Mouse (Mus musculus) midbrain, postnatal 0 days (tissue): ENCODE results near the gene Dnajb1. TPM values are rescaled to one million over a fixed set of nuclear protein-coding genes. Genes with fewer than 3 reads are reported as not detected.

Source experiments
- ATAC-seq: fragments of 200-750 bp; cut with Nextera tagmentation; 2 replicates; pipeline ENCODE4 v1.8.0; 2017; ENCODE audit warnings: moderate number of reproducible peaks, mild to moderate bottlenecking, moderate TSS enrichment, moderate library complexity; ENCODE audit not compliant: low FRiP score
- DNase-seq: peaks from one replicate; pipeline ENCODE4 v3.0.0-alpha.2; 2015; ENCODE audit warnings: low spot score
- H3K27ac ChIP-seq: fragments of 300-500 bp; sonication (generic); 2 replicates; pipeline ENCODE4 v1.5.1; 2014; ENCODE audit warnings: low read depth, mild to moderate bottlenecking, low read length, mixed read lengths
- H3K27me3 ChIP-seq: fragments of 300-500 bp; sonication (generic); 2 replicates; pipeline ENCODE4 v1.6.1; 2014; ENCODE audit warnings: low read length, control low read depth, mixed read lengths; ENCODE audit not compliant: insufficient read depth
- H3K36me3 ChIP-seq: fragments of 300-500 bp; sonication (generic); 2 replicates; pipeline ENCODE4 v1.6.1; 2014; ENCODE audit warnings: low read length, control low read depth, mixed read lengths; ENCODE audit not compliant: insufficient read depth
- H3K4me1 ChIP-seq: fragments of 300-500 bp; sonication (generic); 2 replicates; pipeline ENCODE4 v1.6.1; 2014; ENCODE audit warnings: mild to moderate bottlenecking, control low read depth, antibody characterized with exemption, low read length, mixed read lengths; ENCODE audit not compliant: insufficient read depth
- H3K4me2 ChIP-seq: fragments of 300-500 bp; sonication (generic); 2 replicates; pipeline ENCODE4 v1.6.1; 2014; ENCODE audit warnings: low read depth, mild to moderate bottlenecking, low read length, mixed read lengths; ENCODE audit not compliant: poor library complexity, severe bottlenecking
- H3K4me3 ChIP-seq: fragments of 300-500 bp; sonication (generic); 2 replicates; pipeline ENCODE4 v1.5.1; 2014; ENCODE audit warnings: low read depth, mild to moderate bottlenecking, low read length, moderate library complexity
- H3K9ac ChIP-seq: fragments of 300-500 bp; sonication (generic); replicated peaks from 2 replicates; pipeline ENCODE4 v1.6.1; 2014; ENCODE audit warnings: mild to moderate bottlenecking, low read length, moderate library complexity, mixed read lengths; ENCODE audit not compliant: poor library complexity, severe bottlenecking
- H3K9me3 ChIP-seq: fragments of 300-500 bp; sonication (generic); 2 replicates; pipeline ENCODE4 v1.6.1; 2016; ENCODE audit warnings: low read length, control low read depth
- CTCF ChIP-seq: IDR thresholded peaks from 2 replicates; pipeline ENCODE4 v1.5.1; 2016; ENCODE audit warnings: antibody characterized with exemption, mild to moderate bottlenecking
- WGBS: fragments of 180-500 bp; shearing (Covaris S2); extraction: QIAGEN DNeasy Blood & Tissue Kit; methylation state at CpG from one replicate; pipeline ENCODE4 v1.1.7; 2014; 5-methylcytosine and 5-hydroxymethylcytosine counted together
- polyA plus RNA-seq: library from polyadenylated mRNA; unstranded; fragments of >200 nt; fragmentation: Nextera tagmentation; extraction: Ambion mirVana; gene quantifications from 2 replicates; pipeline ENCODE4 v1.2.1, GENCODE M21; 2015
- total RNA-seq: library from RNA; depleted of rRNA; stranded (reverse); fragments of >200 nt; gene quantifications from 2 replicates; pipeline ENCODE4 v1.2.3, GENCODE M21; 2014; rRNA removed

Dnajb1 gene
- total and polyA plus RNA-seq, 2 experiments from 2014 or later = 41.0 to 72.4 TPM

GRCm38 (mm10) chr8:83656043-83656442 lies 48.0 kb downstream of the Dnajb1 start:
- ATAC-seq (no peak), DNase-seq (no peak)
- TF ChIP-seq CTCF = no peak
- Histone ChIP-seq H3K4me3 (no peak overlapping the region), H3K36me3 (no peaks in the 10 kb centered on the region), H3K4me1 (peaks cover 9% of the 10 kb centered on the region; the same call in 1 of the 2 replicates), H3K27ac (no peak overlapping the region), H3K9ac (no peak overlapping the region), H3K27me3 (no peaks in the 10 kb centered on the region), H3K9me3 (no peaks in the 10 kb centered on the region), H3K4me2 (no peak overlapping the region)
- WGBS = 91% methylated on average over 9 of the region's 9 CpGs

GRCm38 (mm10) chr8:83656484-83657246 lies 48.7 kb downstream of the Dnajb1 start:
- no peak for DNase-seq
- Histone ChIP-seq H3K4me3 (no peak overlapping the region), H3K36me3 (no peaks in the 10 kb centered on the region), H3K9me3 (no peaks in the 10 kb centered on the region), H3K9ac (no peak overlapping the region), H3K27ac (no peak overlapping the region), H3K4me2 (no peak overlapping the region), H3K4me1 (peaks cover 9% of the 10 kb centered on the region; the same call in 1 of the 2 replicates), H3K27me3 (no peaks in the 10 kb centered on the region)
- TF ChIP-seq CTCF = peak; percentile 39
- WGBS = 82% methylated on average over 13 of the region's 13 CpGs
- ATAC-seq = no peak

DNA sequence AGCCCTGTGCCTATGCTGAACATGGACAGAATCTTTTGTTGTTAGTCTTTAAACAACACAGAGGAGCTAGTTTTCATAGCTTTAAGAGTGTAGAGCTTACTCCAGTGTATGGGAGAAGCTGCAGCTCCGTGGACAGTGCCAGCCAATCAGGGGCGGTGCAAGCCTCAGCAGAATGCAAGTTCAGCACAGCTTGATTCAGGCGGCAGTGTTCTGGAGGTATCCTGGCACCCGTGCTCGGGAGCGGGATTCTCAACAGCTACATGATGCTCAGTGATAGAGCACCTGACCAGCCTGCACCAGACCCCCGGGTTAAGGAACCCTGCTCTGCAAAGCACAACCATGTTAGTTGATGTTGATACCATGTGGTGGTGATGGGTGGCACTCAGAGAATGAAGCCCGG lies 52.6 kb downstream of the Dnajb1 start:
- H3K27me3 ChIP-seq = no peaks in the 10 kb centered on the region
- H3K4me1 ChIP-seq = no peaks in the 10 kb centered on the region
- H3K9ac ChIP-seq = no peak overlapping the region
- no peak overlapping the region for H3K27ac ChIP-seq
- H3K4me2 ChIP-seq = no peak overlapping the region
- H3K36me3 ChIP-seq = peaks cover 5% of the 10 kb centered on the region; the same call in 1 of the 2 replicates
- ATAC-seq (0 out of 2 replicates have a peak, but pooled peaks have one; percentile 5), DNase-seq (no peak)
- H3K9me3 ChIP-seq = no peaks in the 10 kb centered on the region
- no peak for TF ChIP-seq CTCF
- 14% methylated on average over 8 of the region's 8 CpGs for WGBS
- H3K4me3 ChIP-seq = no peak overlapping the region

- Histone ChIP-seq H3K4me2 (no peak overlapping the region), H3K9ac (no peak overlapping the region), H3K4me1 (no peaks in the 10 kb centered on the region), H3K9me3 (no peaks in the 10 kb centered on the region), H3K27ac (no peak overlapping the region), H3K27me3 (no peaks in the 10 kb centered on the region), H3K4me3 (no peak overlapping the region), H3K36me3 (peaks cover 5% of the 10 kb centered on the region; the same call in 1 of the 2 replicates)
- TF ChIP-seq CTCF = no peak
- ATAC-seq (peak; percentile 8; the same call in 1 of the 2 replicates), DNase-seq (no peak)
- 22% methylated on average over 22 of the region's 22 CpGs for WGBS
Measured at GRCm38 (mm10) chr8:83660995-83661680, 53.1 kb downstream of the Dnajb1 start.

Other genes starting within 250 kb of the Dnajb1 start
- 5.6 and 7.4 TPM in 2 replicates for gene Clgn, start 218.3 kb upstream of the Dnajb1 start, total RNA-seq
- gene Clgn, start 218.3 kb upstream of the Dnajb1 start, polyA plus RNA-seq = 11.4 and 11.6 TPM in 2 replicates
- gene Scoc, start 149.8 kb upstream of the Dnajb1 start, total RNA-seq = 319 and 385 TPM in 2 replicates
- gene Scoc, start 149.8 kb upstream of the Dnajb1 start, polyA plus RNA-seq = 483 and 520 TPM in 2 replicates
- gene Olfr370, start 72.4 kb upstream of the Dnajb1 start, total RNA-seq = not detected in 2 replicates
- not detected in 2 replicates for gene Olfr370, start 72.4 kb upstream of the Dnajb1 start, polyA plus RNA-seq
- gene Ndufb7, start 41.5 kb upstream of the Dnajb1 start, total RNA-seq = 151 and 158 TPM in 2 replicates
- gene Ndufb7, start 41.5 kb upstream of the Dnajb1 start, polyA plus RNA-seq = 396 and 420 TPM in 2 replicates
- 1,134 and 1,270 TPM in 2 replicates for gene Tecr, start 222 bp upstream of the Dnajb1 start, total RNA-seq
- 1,433 and 1,533 TPM in 2 replicates for gene Tecr, start 222 bp upstream of the Dnajb1 start, polyA plus RNA-seq
- gene Gipc1, start 44.5 kb downstream of the Dnajb1 start, total RNA-seq = 72.3 and 74.2 TPM in 2 replicates
- 108 and 111 TPM in 2 replicates for gene Gipc1, start 44.5 kb downstream of the Dnajb1 start, polyA plus RNA-seq
- gene Ptger1, start 58.5 kb downstream of the Dnajb1 start, total RNA-seq = 0.55 and 0.85 TPM in 2 replicates
- 0.27 and 0.36 TPM in 2 replicates for gene Ptger1, start 58.5 kb downstream of the Dnajb1 start, polyA plus RNA-seq
- 63.9 and 71.2 TPM in 2 replicates for gene Pkn1, start 91.0 kb downstream of the Dnajb1 start, total RNA-seq
- 21.3 and 21.7 TPM in 2 replicates for gene Pkn1, start 91.0 kb downstream of the Dnajb1 start, polyA plus RNA-seq
- gene Ddx39, start 107.0 kb downstream of the Dnajb1 start, total RNA-seq = 38.1 and 47.3 TPM in 2 replicates
- gene Ddx39, start 107.0 kb downstream of the Dnajb1 start, polyA plus RNA-seq = 68.2 and 76.6 TPM in 2 replicates
- 10.4 and 24.3 TPM in 2 replicates for gene Adgre5, start 133.1 kb downstream of the Dnajb1 start, total RNA-seq
- 7.7 and 8.3 TPM in 2 replicates for gene Adgre5, start 133.1 kb downstream of the Dnajb1 start, polyA plus RNA-seq